Mouse (Mus musculus): ENCODE data around the gene Trappc3.

GRCm38 (mm10) chr4:126251655-126252254 lies 10.4 kb upstream of the Trappc3 start:
- TF ChIP-seq CTCF (IDR thresholded peaks at IDR 0.05; ENCODE audit: extremely low read depth, insufficient read depth, insufficient read length, insufficient replicate concordance) (no peak), POLR2A (IDR thresholded peaks at IDR 0.05; ENCODE audit: low read depth, low read length) (no peak)
